Mouse (Mus musculus): ENCODE results near the gene Hist1h2bq.
A peak's percentile ranks its signal among the peaks of the same experiment; 100 is the strongest.
"Not testable (repeated sequence)": the region's sequence is repeated elsewhere in the genome, so short reads cannot be mapped to it uniquely, and the experiment has no call there.

Gene Hist1h2bq

GRCm38 (mm10) chr13:21789925-21790324, 20.1 kb downstream of the Hist1h2bq start:
- DNase-seq (ENCODE audit: low read depth, low spot score): no peak

GRCm38 (mm10) chr13:21787760-21788593, 22.0 kb downstream of the Hist1h2bq start:
- no peak for DNase-seq (ENCODE audit: low read depth, low spot score)

- DNase-seq (ENCODE audit: low read depth, low spot score): peak; percentile 98
These were observed 22.9 kb downstream of the Hist1h2bq start, which contains the start of the genes Hist1h2an and Hist1h2bp for GRCm38 (mm10) chr13:21786899-21787629. Gene Hist1h2an (minus strand): TSS chr13:21787218. Gene Hist1h2bp (plus strand): TSS chr13:21787461.

GRCm38 (mm10) chr13:21786189-21786898, 23.7 kb downstream of the Hist1h2bq start:
- no peak for DNase-seq (ENCODE audit: low read depth, low spot score)

- no peak for DNase-seq (ENCODE audit: low read depth, low spot score)
These were observed 25.7 kb downstream of the Hist1h2bq start for GRCm38 (mm10) chr13:21784311-21784710.

- DNase-seq (ENCODE audit: low read depth, low spot score): no peak
These were observed 26.2 kb downstream of the Hist1h2bq start for GRCm38 (mm10) chr13:21783734-21784161.

GRCm38 (mm10) chr13:21783255-21783617, 26.8 kb downstream of the Hist1h2bq start, which contains the start of gene Hist1h3i:
Gene Hist1h3i (minus strand): TSS chr13:21783370.
- DNase-seq (ENCODE audit: low read depth, low spot score): peak; percentile 85

- not testable (repeated sequence) for DNase-seq (ENCODE audit: low read depth, low spot score)
These were observed 27.4 kb downstream of the Hist1h2bq start for GRCm38 (mm10) chr13:21782361-21783254.

GRCm38 (mm10) chr13:21781639-21782038, 28.4 kb downstream of the Hist1h2bq start:
- DNase-seq (ENCODE audit: low read depth, low spot score): no peak

- DNase-seq (ENCODE audit: low read depth, low spot score): no peak
These were observed 28.9 kb downstream of the Hist1h2bq start for GRCm38 (mm10) chr13:21781021-21781555.

- DNase-seq (ENCODE audit: low read depth, low spot score): peak; percentile 54
These were observed 29.9 kb downstream of the Hist1h2bq start, which contains the start of gene Hist1h1b for GRCm38 (mm10) chr13:21779767-21780731. Gene Hist1h1b (minus strand): TSS chr13:21780625.

- DNase-seq (ENCODE audit: low read depth, low spot score): peak; percentile 87
These were observed 30.9 kb downstream of the Hist1h2bq start for GRCm38 (mm10) chr13:21778814-21779766.

All from skeletal muscle tissue, adult 2 months (tissue).